Mouse (Mus musculus) cerebellum, adult 8-10 months (tissue): ENCODE results near the gene Mrpl38.

ENCODE experiments used
- DNase-seq: peaks from one replicate; pipeline ENCODE4 v3.0.0; 2022

Gene Mrpl38

GRCm38 (mm10) chr11:116138468-116139138 is at the start of gene Mrpl38:
TSS of gene Mrpl38 (minus strand) at chr11:116138868.
- peak; percentile 84 for DNase-seq

DNA sequence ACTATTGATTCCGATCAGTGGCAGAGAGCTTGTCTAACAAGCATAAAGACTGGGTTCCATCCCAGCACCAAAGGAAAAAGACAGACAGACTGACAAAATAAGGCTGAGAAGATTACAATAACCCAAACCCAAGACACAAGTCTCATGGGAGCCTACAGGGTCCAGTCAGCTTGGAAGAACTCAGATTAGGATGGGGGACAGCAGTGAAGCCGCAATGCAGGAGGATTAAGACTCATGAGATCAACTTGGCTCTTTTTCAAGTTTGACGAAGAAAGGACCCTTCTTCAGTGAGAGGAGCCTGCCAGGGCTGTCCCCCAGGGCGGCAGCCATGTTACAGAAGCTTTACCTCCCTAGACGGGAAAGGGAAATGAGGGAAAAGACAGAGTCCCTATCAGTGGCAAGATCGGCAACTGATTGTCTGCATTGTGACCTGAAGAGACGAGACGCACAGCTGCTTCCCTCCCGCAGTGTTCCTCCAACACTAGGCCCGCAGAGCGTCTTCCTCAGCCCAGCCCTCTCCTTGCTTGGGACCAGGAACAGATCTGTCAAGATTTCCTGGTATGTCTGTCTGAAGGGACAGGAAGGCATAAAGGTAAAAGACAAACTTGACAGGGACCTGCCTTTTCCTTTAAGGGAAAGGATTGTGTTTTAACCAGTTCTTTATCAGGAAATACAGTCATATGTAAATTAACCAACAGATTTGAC is 48.7 kb upstream of the Mrpl38 start:
- no peak for DNase-seq

GRCm38 (mm10) chr11:116186360-116186759 is 47.7 kb upstream of the Mrpl38 start:
- DNase-seq: no peak

DNA sequence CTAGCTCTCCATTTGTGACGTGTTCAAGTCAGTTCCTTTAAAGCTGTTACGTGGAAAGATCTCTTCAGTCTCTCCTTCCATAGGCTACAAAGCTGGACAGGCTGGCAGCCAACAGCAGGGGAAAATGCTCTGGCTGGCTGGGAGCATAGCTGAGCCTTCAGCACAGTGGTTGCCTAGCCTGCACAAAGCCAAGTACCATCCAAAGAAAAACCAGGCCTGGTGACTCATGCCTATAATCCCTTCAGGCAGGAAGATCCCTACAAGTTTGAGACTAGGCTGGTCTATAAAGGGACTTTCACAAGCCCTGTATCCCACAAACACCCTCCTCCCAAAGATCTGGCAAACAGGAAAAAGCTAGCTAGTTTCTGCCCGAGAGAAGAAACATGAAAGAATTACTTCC is 47.2 kb upstream of the Mrpl38 start:
- DNase-seq: no peak

DNA sequence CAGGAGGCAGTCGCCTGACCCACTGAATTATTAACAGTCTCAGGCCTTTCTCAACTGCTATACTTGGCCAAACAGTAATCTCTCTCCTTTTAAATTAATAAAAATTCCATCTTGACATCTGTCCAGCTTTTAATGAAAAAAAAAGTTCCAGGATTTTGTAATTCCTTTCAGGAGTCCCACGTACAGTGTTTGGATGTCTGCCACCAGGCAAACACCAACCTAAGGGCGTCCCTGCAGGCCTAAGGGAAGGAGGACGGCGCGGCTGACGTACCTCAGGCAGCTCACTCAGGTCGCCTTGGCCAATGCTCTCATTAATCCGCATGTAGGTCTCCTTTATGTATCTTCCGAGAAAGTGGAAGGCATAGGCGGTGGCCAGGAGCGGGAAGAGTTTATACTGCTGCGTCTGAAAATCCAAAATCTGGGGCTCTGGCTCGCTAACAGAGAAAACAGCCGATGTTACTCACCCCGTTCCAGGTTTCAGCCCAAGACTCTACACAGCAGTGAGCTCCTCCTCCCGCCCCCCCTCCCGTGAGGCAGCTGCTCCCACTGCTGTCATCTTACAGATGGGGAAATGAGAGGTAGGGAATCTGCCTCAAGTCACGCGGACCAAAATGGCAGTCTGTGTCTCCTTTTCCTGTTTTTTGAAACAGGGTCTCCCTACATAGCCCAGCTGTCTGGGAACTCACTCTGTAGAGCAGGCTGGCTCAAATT is 39.9 kb upstream of the Mrpl38 start:
- no peak for DNase-seq

DNA sequence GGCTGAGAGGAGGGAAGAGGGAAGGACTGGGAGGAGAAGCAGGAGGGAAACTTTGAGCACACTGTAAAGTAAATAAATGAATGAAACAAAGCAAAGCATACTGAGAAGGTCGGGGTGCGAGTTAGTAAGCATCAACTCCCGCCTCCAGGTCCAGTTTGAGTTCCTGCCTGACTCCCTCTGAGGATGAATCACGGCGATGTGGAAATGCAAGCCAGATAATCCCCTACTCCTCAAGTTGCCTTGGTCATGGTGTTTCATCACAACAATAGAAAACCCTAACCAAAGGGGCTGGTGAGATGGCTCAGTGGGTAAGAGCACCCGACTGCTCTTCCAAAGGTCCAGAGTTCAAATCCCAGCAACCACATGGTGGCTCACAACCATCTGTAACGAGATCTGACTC is 37.3 kb upstream of the Mrpl38 start:
- DNase-seq: no peak

GRCm38 (mm10) chr11:116174775-116175448 is 36.2 kb upstream of the Mrpl38 start:
- no peak for DNase-seq

GRCm38 (mm10) chr11:116171959-116172358 is 33.3 kb upstream of the Mrpl38 start:
- DNase-seq: no peak

GRCm38 (mm10) chr11:116170003-116170800 is 31.5 kb upstream of the Mrpl38 start:
- DNase-seq: no peak

DNA sequence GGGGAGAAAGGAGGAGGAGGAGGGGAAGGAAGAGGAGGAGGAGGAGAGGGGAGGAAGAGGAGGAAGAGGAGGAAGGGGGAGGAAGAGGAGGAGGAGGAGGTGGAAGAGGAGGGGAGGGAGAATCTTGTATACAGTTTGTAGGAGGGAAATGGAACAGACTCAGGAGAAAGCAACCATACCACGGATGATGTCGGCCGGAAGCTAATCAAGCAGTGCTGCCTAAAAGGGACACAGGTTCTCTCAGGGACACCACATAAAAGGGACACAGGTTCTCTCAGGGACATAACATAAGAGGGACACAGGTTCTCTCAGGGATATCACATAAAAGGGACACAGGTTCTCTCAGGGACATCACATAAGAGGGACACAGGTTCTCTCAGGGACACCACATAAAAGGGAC is 30.5 kb upstream of the Mrpl38 start:
- DNase-seq: no peak

DNA sequence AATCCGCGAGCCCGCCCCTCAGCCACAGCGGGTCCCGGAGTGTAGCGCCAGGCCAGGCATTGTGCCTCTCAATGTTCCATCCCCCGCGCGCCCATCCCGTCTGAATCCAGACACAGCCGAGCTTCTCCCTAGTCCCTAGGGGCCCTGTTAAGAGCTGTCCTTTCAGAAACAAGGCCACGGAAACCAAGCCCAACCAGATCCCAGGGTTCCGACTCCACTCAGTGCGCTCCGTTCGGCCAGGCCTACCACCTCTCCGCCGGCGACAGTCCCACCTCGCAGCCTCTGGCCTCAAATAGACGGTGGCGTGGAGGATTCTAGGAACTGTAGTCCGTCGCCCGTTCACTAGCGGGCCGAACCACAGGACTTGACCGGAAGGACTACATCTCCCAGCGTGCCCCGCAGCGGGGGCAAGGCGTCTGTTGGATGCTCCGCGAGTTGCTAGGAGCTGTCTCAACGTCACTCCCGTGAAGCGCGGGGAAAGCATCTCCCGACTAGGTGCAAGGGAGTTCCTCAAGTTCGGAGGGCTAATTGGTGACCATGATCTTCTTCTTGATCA is 29.3 kb upstream of the Mrpl38 start, which contains the start of gene Fbf1:
Gene Fbf1 (minus strand): TSS at position 283 of the 556 bp plus-strand sequence.
- peak; percentile 96 for DNase-seq

- no peak for DNase-seq
Measured at GRCm38 (mm10) chr11:116167232-116167631, 28.6 kb upstream of the Mrpl38 start.

DNA sequence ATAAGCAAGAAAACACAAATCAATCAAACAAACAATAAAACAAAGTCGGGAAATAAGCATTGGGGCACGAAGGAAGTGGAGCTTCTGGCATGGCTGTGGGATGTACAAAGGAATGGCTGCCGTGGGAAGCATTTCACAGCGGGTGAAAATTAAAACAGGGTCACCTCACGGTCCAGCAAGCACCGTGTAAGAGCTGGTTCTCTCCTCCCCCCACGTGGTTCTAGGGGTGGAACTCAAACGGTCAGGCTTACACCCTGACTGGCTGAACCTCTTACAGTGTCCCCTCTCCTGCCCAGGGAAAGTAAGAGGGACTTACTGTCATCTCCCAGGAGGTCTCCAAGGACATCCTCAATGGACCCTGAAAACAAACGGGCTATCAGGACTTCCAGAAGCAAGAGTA is 24.3 kb upstream of the Mrpl38 start:
- no peak for DNase-seq

DNA sequence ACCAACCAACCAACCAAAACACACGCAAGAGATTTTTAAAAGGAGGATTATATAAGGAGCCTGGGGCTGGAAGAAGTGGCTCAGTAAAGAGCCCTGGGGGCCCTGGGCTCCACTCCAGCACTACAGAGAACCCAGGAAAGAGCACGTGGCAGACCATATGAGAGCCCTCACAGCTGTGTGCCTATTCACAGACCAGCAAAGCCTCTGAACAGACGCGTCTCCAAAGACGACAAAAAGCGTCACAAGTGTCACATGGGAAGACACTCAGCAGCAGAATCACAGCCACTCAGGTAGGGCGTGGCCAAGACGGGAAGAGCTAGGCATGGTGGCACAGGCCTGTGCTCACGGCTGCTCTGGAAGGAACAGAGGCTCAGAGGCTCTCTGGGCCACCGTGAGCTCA is 23.5 kb upstream of the Mrpl38 start:
- DNase-seq: no peak

- DNase-seq: no peak
Measured at GRCm38 (mm10) chr11:116161312-116161711, 22.6 kb upstream of the Mrpl38 start.

- no peak for DNase-seq
Measured at GRCm38 (mm10) chr11:116150960-116151359, 12.3 kb upstream of the Mrpl38 start.

- DNase-seq: peak; percentile 60
Measured at GRCm38 (mm10) chr11:116149341-116149740, 10.7 kb upstream of the Mrpl38 start.

- peak; percentile 76 for DNase-seq
Measured at GRCm38 (mm10) chr11:116148761-116149221, 10.1 kb upstream of the Mrpl38 start.

GRCm38 (mm10) chr11:116146294-116146985 is 7.8 kb upstream of the Mrpl38 start:
- peak; percentile 65 for DNase-seq

DNA sequence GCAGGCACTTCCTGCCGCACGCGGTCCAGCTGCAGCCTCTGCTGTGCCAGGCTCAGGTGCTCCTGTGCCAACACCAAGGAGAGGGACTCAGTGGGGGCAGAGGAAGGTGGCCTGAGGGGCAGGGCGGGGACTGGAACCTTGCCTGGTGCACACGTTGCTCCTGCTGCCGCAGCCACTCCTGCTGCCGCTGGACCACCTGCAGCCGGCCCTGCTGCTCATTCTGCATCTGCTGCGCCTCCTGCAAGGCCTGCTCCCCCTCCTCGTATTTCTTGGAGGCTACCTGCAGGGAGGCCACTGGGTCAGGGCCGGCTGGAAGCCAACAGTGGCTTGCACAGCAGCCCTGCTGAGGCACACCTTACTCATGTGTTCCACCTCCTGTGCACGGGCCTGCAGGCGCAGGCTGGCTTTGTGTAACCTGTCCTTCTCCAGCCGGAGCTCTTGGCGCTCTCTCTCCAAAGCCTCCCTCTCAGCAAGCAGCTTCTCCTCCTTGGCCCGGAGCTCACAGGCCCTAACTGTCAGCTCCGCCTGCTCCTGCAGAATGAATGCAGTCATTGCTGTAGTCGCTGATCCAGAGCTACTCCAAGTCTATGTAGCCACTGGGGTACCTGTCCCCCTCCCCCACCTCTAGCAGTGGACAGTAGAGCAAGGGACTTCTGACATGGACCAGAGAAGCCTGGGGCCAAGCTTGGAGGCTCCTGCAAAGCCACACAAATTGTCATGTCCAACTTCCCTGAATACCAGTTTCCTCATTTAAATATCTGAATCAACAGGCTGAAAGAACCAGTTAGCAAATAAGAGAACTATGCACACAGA is 7.0 kb upstream of the Mrpl38 start:
- peak; percentile 60 for DNase-seq
